Mouse (Mus musculus) midbrain, embryonic 16.5 days (tissue): Measurements from ENCODE around the gene Mmachc. TPM values are rescaled to one million over a fixed set of nuclear protein-coding genes. Genes with fewer than 3 reads are reported as not detected.

Experiments
- ATAC-seq: fragments of 200-750 bp; cut with Nextera tagmentation; 2 replicates; pipeline ENCODE4 v1.8.0; 2017; ENCODE audit warnings: moderate TSS enrichment
- H3K27ac ChIP-seq: fragments of 300-500 bp; sonication (generic); 2 replicates; pipeline ENCODE4 v1.5.1; 2014; ENCODE audit warnings: mild to moderate bottlenecking, low read length, mixed read lengths
- H3K27me3 ChIP-seq: fragments of 300-500 bp; sonication (generic); 2 replicates; pipeline ENCODE4 v1.6.1; 2014; ENCODE audit warnings: low read depth, low read length, mixed read lengths; ENCODE audit not compliant: control insufficient read depth, insufficient read depth
- H3K36me3 ChIP-seq: fragments of 300-500 bp; sonication (generic); 2 replicates; pipeline ENCODE4 v1.6.1; 2014; ENCODE audit warnings: mild to moderate bottlenecking, low read length, moderate library complexity, mixed read lengths; ENCODE audit not compliant: control insufficient read depth, insufficient read depth
- H3K4me1 ChIP-seq: fragments of 300-500 bp; sonication (generic); 2 replicates; pipeline ENCODE4 v1.6.1; 2014; ENCODE audit warnings: mild to moderate bottlenecking, low read length, mixed read lengths; ENCODE audit not compliant: control insufficient read depth, insufficient read depth
- H3K4me2 ChIP-seq: fragments of 300-500 bp; sonication (generic); 2 replicates; pipeline ENCODE4 v1.6.1; 2014; ENCODE audit warnings: mild to moderate bottlenecking, low read length, mixed read lengths
- H3K4me3 ChIP-seq: fragments of 300-500 bp; sonication (generic); 2 replicates; pipeline ENCODE4 v1.5.1; 2014; ENCODE audit warnings: low read depth, mild to moderate bottlenecking, low read length, moderate library complexity, mixed read lengths
- H3K9ac ChIP-seq: fragments of 300-500 bp; sonication (generic); 2 replicates; pipeline ENCODE4 v1.6.1; 2014; ENCODE audit warnings: low read depth, low read length, mixed read lengths
- H3K9me3 ChIP-seq: fragments of 300-500 bp; sonication (generic); replicated peaks from 2 replicates; pipeline ENCODE4 v1.6.1; 2014; ENCODE audit warnings: mild to moderate bottlenecking, low read length, mixed read lengths; ENCODE audit not compliant: control insufficient read depth, poor library complexity, severe bottlenecking
- WGBS: fragments of 180-500 bp; shearing (Covaris S2); extraction: QIAGEN DNeasy Blood & Tissue Kit; methylation state at CpG from one replicate; pipeline ENCODE4 v1.1.7; 2014; 5-methylcytosine and 5-hydroxymethylcytosine counted together
- polyA plus RNA-seq: library from polyadenylated mRNA; unstranded; fragments of >200 nt; fragmentation: Nextera tagmentation; extraction: Ambion mirVana; gene quantifications from 2 replicates; pipeline ENCODE4 v1.2.1, GENCODE M21; 2015

Mmachc gene
- polyA plus RNA-seq: 20.9 and 21.6 TPM in 2 replicates

- H3K4me2 ChIP-seq: peak within 1 kb of the TSS; percentile 91
- WGBS: 0% methylated on average over 29 of the region's 29 CpGs
Measured at GRCm38 (mm10) chr4:116708201-116708764, at the start of gene Mmachc, which contains the start of gene Ccdc163. TSS of gene Mmachc (minus strand) at chr4:116708406. TSS of gene Ccdc163 (plus strand) at chr4:116708509.

GRCm38 (mm10) chr4:116749750-116750149 is 41.5 kb upstream of the Mmachc start:
- 83% methylated on average over 2 of the region's 2 CpGs for WGBS
- ATAC-seq: no peak

More at GRCm38 (mm10) chr4:116708201-116708764, at the start of gene Mmachc, which contains the start of gene Ccdc163:
- Histone ChIP-seq H3K27me3 (no peaks in the 10 kb centered on the region), H3K4me3 (peak within 1 kb of the TSS; percentile 55), H3K27ac (peak within 1 kb of the TSS; percentile 75; the same call in 1 of the 2 replicates), H3K4me1 (peaks cover 6% of the 10 kb centered on the region), H3K9me3 (no peaks in the 10 kb centered on the region), H3K9ac (peak within 1 kb of the TSS; percentile 70), H3K36me3 (no peaks in the 10 kb centered on the region)
- peak; percentile 99 for ATAC-seq

GRCm38 (mm10) chr4:116738972-116739751 is 31.0 kb upstream of the Mmachc start:
- no peak for ATAC-seq
- Histone ChIP-seq H3K27ac (no peak overlapping the region), H3K4me3 (no peak overlapping the region), H3K36me3 (no peaks in the 10 kb centered on the region), H3K27me3 (no peaks in the 10 kb centered on the region), H3K4me2 (no peak overlapping the region), H3K9me3 (no peaks in the 10 kb centered on the region), H3K4me1 (no peaks in the 10 kb centered on the region), H3K9ac (no peak overlapping the region)
- 89% methylated on average over 9 of the region's 9 CpGs for WGBS

More at GRCm38 (mm10) chr4:116749750-116750149, 41.5 kb upstream of the Mmachc start:
- Histone ChIP-seq H3K36me3 (no peaks in the 10 kb centered on the region), H3K27me3 (no peaks in the 10 kb centered on the region), H3K4me2 (no peak overlapping the region), H3K9me3 (no peaks in the 10 kb centered on the region), H3K4me3 (no peak overlapping the region), H3K27ac (no peak overlapping the region), H3K4me1 (no peaks in the 10 kb centered on the region), H3K9ac (no peak overlapping the region)

DNA sequence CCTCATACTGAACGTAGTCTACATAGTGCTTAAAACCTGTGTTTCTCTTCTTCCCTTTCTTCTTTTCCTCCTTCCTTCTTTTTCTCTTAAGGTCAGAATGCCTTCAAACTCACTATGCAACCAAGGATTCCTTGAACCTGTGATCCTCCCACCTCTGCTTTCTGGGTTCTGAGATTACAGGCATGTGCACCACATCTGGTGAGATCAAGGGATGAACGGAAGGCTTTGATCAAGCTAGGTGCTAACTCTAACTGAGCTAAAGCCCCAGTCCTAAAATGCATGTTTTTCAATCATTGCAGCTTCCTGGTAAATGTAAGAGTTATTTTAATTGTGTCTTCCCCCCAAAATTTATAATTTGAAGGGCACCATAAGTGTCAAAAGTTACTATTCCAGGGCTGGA is 26.8 kb upstream of the Mmachc start:
- H3K36me3 ChIP-seq: no peaks in the 10 kb centered on the region
- 87% methylated on average over 2 of the region's 2 CpGs for WGBS
- no peak overlapping the region for H3K4me3 ChIP-seq
- H3K4me2 ChIP-seq: no peak overlapping the region
- no peak overlapping the region for H3K9ac ChIP-seq
- H3K27ac ChIP-seq: no peak overlapping the region
- H3K4me1 ChIP-seq: no peaks in the 10 kb centered on the region
- no peaks in the 10 kb centered on the region for H3K9me3 ChIP-seq
- ATAC-seq: no peak
- H3K27me3 ChIP-seq: no peaks in the 10 kb centered on the region

GRCm38 (mm10) chr4:116732355-116732754 is 24.1 kb upstream of the Mmachc start:
- H3K4me3 ChIP-seq: no peak overlapping the region
- no peaks in the 10 kb centered on the region for H3K36me3 ChIP-seq
- H3K9me3 ChIP-seq: no peaks in the 10 kb centered on the region
- no peak overlapping the region for H3K4me2 ChIP-seq
- no peaks in the 10 kb centered on the region for H3K4me1 ChIP-seq
- H3K27ac ChIP-seq: no peak overlapping the region
- no peak overlapping the region for H3K9ac ChIP-seq
- 83% methylated on average over 5 of the region's 5 CpGs for WGBS
- no peaks in the 10 kb centered on the region for H3K27me3 ChIP-seq
- ATAC-seq: no peak

DNA sequence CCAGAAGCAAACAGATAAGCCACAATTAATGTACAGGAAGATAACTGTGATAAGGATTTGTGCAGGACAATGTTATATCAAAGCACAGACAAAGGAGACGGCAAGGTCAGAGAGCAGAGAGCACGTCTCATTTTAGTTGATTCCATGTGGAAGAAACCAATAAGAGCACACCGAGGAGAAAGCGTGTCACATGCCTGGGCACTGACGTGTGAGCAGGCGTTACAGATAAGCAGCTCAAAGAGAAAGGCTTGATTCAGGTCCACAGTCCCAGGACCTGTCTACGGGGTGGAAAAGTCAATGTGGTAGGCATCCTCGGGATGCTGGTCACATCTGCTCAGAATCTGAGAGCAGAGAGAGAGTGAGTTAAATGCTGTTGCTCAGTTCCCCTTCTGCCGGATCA is 22.9 kb upstream of the Mmachc start:
- Histone ChIP-seq H3K9ac (no peak overlapping the region), H3K9me3 (no peaks in the 10 kb centered on the region), H3K4me2 (no peak overlapping the region), H3K27ac (no peak overlapping the region), H3K4me3 (no peak overlapping the region), H3K4me1 (no peaks in the 10 kb centered on the region), H3K27me3 (no peaks in the 10 kb centered on the region), H3K36me3 (no peaks in the 10 kb centered on the region)
- WGBS: 89% methylated on average over 9 of the region's 9 CpGs
- no peak for ATAC-seq

GRCm38 (mm10) chr4:116729532-116729931 is 21.3 kb upstream of the Mmachc start:
- Histone ChIP-seq H3K4me3 (no peak overlapping the region), H3K4me1 (no peaks in the 10 kb centered on the region), H3K36me3 (no peaks in the 10 kb centered on the region), H3K9ac (no peak overlapping the region), H3K27me3 (no peaks in the 10 kb centered on the region), H3K4me2 (no peak overlapping the region), H3K9me3 (no peaks in the 10 kb centered on the region), H3K27ac (no peak overlapping the region)
- no peak for ATAC-seq
- 96% methylated on average over 3 of the region's 3 CpGs for WGBS

DNA sequence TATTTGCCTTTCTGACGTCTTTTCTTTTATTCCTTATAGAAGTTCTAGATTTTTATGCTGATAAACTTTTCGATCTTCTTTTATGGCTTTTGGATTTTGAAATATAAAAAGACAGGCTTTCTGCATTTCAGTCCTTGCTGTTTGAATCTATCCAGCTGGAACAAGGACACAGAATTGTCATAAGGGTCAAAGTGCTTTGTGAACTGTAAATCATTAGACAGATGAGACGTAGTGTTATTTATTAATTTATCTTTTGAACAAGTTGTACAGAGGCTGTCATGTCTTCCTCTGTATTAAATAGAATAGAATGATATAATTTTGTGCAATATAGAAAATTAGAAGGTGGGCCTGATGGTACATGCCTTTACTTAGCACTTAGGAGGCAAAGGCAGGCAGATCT is 19.2 kb upstream of the Mmachc start:
- no peak for ATAC-seq
- H3K9ac ChIP-seq: no peak overlapping the region
- no peaks in the 10 kb centered on the region for H3K4me1 ChIP-seq
- 0 out of 2 replicates have a peak, but pooled peaks cover under 1% of the 10 kb centered on the region for H3K27me3 ChIP-seq
- H3K27ac ChIP-seq: no peak overlapping the region
- no peak overlapping the region for H3K4me2 ChIP-seq
- no peaks in the 10 kb centered on the region for H3K9me3 ChIP-seq
- H3K36me3 ChIP-seq: no peaks in the 10 kb centered on the region
- no peak overlapping the region for H3K4me3 ChIP-seq
- WGBS: 83% methylated on average over 3 of the region's 3 CpGs

DNA sequence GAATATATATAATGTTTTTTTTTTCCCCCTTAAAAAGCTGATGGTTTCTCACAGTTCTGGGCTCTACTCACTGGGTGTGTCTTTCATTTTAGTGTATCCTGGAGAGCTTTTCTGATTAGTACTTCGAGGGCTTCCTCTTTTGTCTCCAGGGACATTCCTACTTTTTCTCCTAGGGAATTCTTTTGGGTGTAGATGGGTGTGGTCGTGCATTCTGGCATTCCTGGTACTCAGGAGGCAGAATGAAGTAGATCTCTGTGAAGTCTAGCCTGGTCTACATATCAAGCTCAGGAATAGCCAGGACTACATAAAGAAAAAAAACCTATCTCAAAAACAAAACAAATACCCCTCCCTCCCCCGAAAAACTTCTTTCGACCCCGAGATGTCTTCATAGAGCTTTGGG is 17.2 kb upstream of the Mmachc start:
- ATAC-seq: no peak
- Histone ChIP-seq H3K9ac (no peak overlapping the region), H3K27ac (no peak overlapping the region), H3K27me3 (0 out of 2 replicates have a peak, but pooled peaks cover 2% of the 10 kb centered on the region), H3K36me3 (no peaks in the 10 kb centered on the region), H3K4me3 (no peak overlapping the region), H3K4me2 (no peak overlapping the region), H3K4me1 (peaks cover 7% of the 10 kb centered on the region; the same call in 1 of the 2 replicates), H3K9me3 (no peaks in the 10 kb centered on the region)
- 84% methylated on average over 5 of the region's 5 CpGs for WGBS
